Mouse (Mus musculus): ENCODE results near the gene Metap1d.

The Metap1d gene

GRCm38 (mm10) chr2:71475760-71476159 lies 22.7 kb downstream of the Metap1d start:
- DNase-seq: no peak

GRCm38 (mm10) chr2:71477787-71478186 lies 24.7 kb downstream of the Metap1d start:
- no peak for DNase-seq

GRCm38 (mm10) chr2:71479917-71480316 lies 26.8 kb downstream of the Metap1d start:
- DNase-seq: no peak

- DNase-seq: no peak
Observed at GRCm38 (mm10) chr2:71481825-71482224, 28.7 kb downstream of the Metap1d start.

- DNase-seq: no peak
Observed at GRCm38 (mm10) chr2:71483046-71483716, 30.1 kb downstream of the Metap1d start.

- no peak for DNase-seq
Observed at GRCm38 (mm10) chr2:71483717-71484066, 30.6 kb downstream of the Metap1d start.

GRCm38 (mm10) chr2:71491295-71491694 lies 38.2 kb downstream of the Metap1d start:
- DNase-seq: no peak

GRCm38 (mm10) chr2:71493161-71493683 lies 40.1 kb downstream of the Metap1d start:
- DNase-seq: no peak

- no peak for DNase-seq
Observed at GRCm38 (mm10) chr2:71494503-71494902, 41.4 kb downstream of the Metap1d start.

- DNase-seq: no peak
Observed at GRCm38 (mm10) chr2:71494971-71495370, 41.9 kb downstream of the Metap1d start.

- no peak for DNase-seq
Observed at GRCm38 (mm10) chr2:71497175-71497574, 44.1 kb downstream of the Metap1d start.

- DNase-seq: no peak
Observed at GRCm38 (mm10) chr2:71499276-71500230, 46.5 kb downstream of the Metap1d start.

- DNase-seq: no peak
Observed at GRCm38 (mm10) chr2:71504852-71505251, 51.8 kb downstream of the Metap1d start.

- no peak for DNase-seq
Observed at GRCm38 (mm10) chr2:71511209-71511608, 58.1 kb downstream of the Metap1d start.

- no peak for DNase-seq
Observed at GRCm38 (mm10) chr2:71512326-71512725, 59.2 kb downstream of the Metap1d start.

- no peak for DNase-seq
Observed at GRCm38 (mm10) chr2:71516995-71517394, 63.9 kb downstream of the Metap1d start.

- no peak for DNase-seq
Observed at GRCm38 (mm10) chr2:71517466-71518099, 64.5 kb downstream of the Metap1d start.

GRCm38 (mm10) chr2:71522871-71523270 lies 69.8 kb downstream of the Metap1d start:
- DNase-seq: no peak

GRCm38 (mm10) chr2:71523431-71523830 lies 70.4 kb downstream of the Metap1d start:
- DNase-seq: no peak

- DNase-seq: no peak
Observed at GRCm38 (mm10) chr2:71524763-71525162, 71.7 kb downstream of the Metap1d start.

GRCm38 (mm10) chr2:71526595-71527322 lies 73.7 kb downstream of the Metap1d start:
- no peak for DNase-seq

GRCm38 (mm10) chr2:71527323-71528013 lies 74.4 kb downstream of the Metap1d start:
- DNase-seq: no peak

Data from kidney, postnatal 36 days (tissue).